Mouse (Mus musculus): ENCODE measurements at regions not wholly inside any gene's neighbourhood (a gene's known extent, or its start where the extent isn't known, plus 50 kb on each side); places are given as distances from the start of the nearest gene placed in this dataset.
"Not testable (repeated sequence)": the region's sequence is repeated elsewhere in the genome, so short reads cannot be mapped to it uniquely, and the experiment has no call there.

DNA sequence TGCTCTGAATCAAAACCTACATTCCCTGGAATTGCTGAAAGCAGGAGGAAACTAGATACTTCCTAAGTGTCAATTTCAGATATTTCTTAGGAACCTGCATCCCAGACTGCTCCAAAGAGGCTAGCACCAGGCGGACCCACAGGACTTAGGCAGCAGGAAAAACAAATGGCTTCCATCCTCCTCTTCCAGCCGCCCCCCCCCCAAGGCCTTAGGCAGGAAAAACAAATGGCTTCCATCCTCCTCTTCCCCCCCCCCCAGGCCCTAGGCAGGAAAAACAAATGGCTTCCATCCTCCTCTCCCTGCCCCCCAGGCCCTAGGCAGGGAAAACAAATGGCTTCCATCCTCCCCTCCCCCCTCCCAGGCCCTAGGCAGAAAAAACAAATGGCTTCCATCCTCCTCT is 64.5 kb upstream of the Nap1l2 start:
- DNase-seq (ENCODE audit: low spot score in 2 of 2), result no peak

DNA sequence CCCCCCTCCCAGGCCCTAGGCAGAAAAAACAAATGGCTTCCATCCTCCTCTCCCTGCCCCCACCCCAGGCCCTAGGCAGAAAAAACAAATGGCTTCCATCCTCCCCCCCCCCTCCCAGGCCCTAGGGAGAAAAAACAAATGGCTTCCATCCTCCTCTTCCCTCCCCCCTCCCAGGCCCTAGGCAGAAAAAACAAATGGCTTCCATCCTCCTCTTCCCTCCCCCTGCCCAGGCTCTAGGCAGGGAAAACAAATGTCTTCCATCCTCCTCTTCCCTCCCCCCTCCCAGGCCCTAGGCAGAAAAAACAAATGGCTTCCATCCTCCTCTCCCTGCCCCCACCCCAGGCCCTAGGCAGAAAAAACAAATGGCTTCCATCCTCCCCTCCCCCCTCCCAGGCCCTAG is 65.0 kb upstream of the Nap1l2 start:
- not testable (repeated sequence) for DNase-seq (ENCODE audit: low spot score in 2 of 2)

DNA sequence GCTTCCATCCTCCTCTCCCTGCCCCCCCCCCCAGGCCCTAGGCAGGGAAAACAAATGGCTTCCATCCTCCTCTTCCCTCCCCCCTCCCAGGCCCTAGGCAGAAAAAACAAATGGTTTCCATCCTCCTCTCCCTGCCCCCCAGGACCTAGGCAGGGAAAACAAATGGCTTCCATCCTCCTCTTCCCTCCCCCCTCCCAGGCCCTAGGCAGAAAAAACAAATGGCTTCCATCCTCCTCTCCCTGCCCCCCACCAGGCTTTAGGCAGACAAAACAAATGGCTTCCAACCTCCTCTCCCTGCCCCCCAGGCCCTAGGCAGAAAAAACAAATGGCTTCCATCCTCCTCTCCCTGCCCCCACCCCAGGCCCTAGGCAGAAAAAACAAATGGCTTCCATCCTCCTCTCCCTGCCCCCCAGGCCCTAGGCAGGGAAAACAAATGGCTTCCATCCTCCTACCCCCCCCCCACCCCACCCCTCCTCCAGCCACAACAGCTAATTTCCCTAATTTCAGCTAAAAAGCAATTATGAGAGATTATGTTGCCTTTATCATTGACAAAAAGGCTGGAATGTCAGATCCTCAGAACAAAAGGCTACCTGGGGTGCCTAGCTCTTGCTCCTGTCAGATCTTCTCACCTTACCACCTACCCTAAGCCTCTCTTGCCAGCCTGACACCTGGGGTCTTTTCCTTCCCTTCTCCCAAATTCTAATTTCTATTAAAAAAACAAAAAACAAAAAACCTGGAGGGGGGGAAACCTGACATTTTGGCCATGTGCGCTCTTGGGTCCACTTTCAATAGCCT is 65.8 kb upstream of the Nap1l2 start:
- not testable (repeated sequence) for DNase-seq (ENCODE audit: low spot score in 2 of 2)

DNA sequence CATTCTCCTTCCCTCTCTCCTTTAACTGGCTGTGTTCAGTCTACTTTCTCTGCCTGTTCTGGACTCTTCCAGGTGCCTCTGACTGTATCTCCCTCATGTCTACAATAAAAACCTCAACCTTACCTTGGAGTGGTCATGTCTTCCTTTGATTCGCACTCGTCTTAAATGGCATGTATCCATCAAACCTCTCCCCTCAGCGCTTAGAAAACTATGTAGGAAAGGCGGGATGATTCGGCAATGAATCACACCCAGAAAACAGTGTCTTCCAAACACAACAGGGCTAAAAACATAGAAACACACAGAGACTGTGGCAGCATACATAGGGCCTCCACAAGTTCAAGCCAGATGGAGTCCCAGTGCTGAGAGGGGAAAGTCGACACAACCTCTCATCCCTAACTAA is 66.4 kb upstream of the Nap1l2 start:
- no peak for DNase-seq (ENCODE audit: low spot score in 2 of 2)

DNA sequence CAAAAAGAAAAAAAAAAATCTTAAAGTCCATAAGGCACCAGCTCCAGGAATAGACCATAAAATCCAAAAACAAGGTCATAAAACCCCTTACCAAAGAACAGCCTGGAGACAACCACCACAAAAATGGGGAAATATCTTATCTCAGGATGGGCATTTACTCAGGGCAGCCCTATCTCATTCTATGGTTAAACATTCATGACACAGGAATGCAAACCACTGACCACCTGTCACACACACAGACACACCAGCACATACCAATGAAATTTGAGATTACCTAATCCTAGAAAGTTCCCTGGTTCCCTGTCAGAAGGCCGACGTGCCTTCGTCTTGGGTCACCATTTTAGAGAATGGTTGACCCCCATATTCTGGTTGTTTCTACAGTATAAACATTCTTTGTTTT is 66.3 kb upstream of the Cdx4 start:
- DNase-seq (ENCODE audit: low spot score in 2 of 2), result no peak

DNA sequence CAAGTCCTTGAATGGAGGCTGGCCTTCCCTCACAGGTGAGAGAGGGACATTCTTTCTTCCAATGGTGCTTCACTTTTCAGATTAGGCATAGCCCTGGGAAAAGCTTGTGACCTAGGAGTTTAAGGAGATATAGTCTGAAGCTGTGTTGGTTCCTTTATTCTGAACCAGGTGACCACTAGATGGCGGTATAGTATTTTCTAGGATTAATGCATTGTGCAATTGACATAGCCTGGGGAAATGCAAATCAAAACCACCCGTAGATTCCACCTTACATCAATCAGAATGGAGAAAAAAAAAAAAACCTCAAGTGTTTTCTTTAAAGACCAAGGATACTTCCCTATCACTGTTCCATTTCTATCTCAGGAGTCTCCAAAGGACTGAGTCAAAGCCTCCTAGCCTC is 61.3 kb upstream of the Cdx4 start:
- peak; percentile 2 to 36 for DNase-seq (ENCODE audit: low spot score in 2 of 2)
